Mouse (Mus musculus): Measurements from ENCODE around the gene Glul.

GRCm38 (mm10) chr1:153935844-153936380 lies 36.2 kb downstream of the Glul start:
- TF ChIP-seq CTCF (IDR thresholded peaks at IDR 0.05; ENCODE audit: borderline replicate concordance, extremely low read depth, insufficient read depth, insufficient read length) (no peak), POLR2A (IDR thresholded peaks at IDR 0.05; ENCODE audit: borderline replicate concordance, extremely low read depth, insufficient read depth, insufficient read length, poor library complexity, severe bottlenecking) (no peak)
